Mouse (Mus musculus): ENCODE measurements around the gene Crybb3.

Gene Crybb3

DNA sequence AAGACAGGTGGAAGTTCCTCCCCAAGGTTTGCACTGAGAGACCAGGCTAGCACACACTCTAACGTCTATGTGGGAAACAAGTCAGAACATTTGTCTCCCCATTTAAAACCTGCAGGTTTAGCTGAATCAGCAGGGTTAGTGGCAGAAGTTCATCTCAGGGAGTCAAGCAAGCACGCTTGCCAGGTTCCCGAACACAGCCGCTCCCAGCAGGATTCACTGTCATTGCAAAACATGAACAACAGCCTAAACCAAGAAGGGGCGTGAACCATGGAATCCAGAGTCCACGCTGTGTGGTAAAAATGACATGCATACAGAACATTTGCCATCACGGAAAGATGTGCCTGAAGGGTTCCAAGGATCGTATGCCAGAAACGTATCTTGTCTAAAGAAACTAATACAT is 23.7 kb upstream of the Crybb3 start:
- in situ Hi-C loops (cut with MboI, MseI), result loop anchor here (5.0 kb wide), 1 partner anchor 62 kb away; no protein-coding TSS in a partner anchor

DNA sequence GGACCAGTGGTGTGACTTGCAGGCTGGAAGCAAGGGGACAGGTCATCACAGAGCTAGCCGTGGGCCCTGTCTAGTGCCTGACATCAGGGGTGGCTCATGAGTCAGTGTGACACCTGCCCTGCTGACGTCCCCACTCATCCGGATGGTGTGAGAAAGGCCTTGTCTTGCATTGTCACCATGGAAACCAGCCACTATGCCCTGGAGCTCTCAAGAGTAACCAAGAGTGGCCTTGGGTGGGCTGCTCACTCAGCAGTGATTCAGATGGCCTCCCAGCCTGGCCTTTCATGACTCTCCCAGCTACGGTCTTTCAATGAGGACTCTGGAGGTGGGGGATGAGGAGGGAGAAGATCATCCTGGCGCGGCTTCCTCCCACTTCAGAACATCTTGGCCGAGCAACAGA is 21.1 kb upstream of the Crybb3 start:
- in situ Hi-C loops (cut with MboI, MseI), result no loop called here

DNA sequence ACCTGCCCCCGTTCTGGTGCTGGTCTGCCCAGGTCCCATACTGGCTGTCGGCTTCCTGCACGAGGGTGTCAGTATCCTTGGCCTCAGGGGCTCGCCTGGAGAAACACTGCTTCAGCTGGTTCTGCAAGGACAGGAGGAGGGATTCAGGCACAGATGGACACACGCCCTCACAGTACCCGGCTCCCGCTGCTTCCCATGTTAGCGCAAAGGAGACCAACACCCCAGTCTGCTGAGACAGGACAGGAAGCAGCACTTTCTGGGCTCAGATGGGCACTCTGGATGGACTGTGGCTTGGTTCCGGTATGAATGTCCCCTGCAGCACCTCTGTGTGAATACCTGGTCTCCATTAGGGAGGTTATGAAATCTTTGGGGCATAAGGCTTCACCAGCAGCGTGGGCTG is 20.1 kb upstream of the Crybb3 start:
- in situ Hi-C loops (cut with MboI, MseI), result no loop called here

DNA sequence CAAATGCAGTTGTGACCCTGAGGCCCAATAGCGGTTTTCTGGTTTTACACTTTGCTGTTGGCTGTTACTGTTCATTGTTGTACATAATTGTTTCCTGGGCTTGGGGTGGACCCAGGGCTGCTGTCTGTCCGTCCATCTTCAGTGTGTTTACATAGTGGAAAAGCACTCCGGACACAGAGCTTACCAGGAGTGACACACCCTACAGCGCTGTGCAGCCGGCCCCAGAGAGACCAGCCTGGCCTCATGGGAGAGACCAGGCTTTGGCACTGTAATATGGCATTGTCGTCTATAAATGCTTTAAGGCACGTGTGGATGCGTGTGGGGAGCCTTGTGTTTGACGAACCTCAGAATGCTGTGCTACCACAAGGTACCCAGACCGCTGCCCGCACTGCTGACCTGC is 19.0 kb upstream of the Crybb3 start:
- in situ Hi-C loops (cut with MboI, MseI), result no loop called here

DNA sequence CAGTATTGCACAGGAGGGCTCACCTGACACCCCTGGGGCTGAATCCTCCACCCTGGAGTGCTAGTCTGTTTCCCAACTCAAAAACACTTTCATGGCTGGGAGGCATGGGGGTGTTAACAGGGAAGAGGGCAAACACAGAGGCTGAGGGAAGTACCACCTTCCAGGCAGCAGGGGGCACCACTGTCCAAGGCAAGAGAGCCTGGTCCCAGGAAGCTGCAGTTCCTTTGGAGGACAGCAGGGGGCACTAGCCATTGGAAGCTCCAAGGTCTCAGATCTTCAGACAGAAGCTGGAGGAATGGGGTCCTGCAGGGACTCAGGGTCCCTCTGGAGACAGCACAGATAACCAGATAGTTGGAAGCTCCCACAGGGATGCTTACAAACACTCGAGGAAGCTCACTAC is 18.2 kb upstream of the Crybb3 start:
- in situ Hi-C loops (cut with MboI, MseI), result loop anchor here (5.0 kb wide), 1 partner anchor 48 kb away; no protein-coding TSS in a partner anchor

DNA sequence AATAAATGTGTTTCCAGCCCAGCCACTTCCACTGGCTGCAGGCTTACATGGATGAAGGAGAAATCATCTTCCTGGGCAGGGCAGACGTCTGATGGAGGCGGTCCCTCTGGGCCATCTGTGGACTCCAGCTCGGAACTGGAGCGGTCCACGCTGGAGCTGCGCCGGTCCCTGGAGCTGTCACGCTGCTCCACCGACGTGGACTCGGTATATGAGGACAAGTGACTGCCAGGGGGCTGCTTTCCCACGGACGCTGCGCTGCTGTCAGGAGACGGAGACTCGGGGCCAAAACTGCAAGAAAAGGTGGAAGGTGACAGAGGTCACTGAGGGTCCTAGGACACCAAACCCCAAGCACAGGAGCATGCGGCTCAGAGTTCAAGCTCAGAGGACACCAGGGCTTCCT is 16.2 kb upstream of the Crybb3 start:
- in situ Hi-C loops (cut with MboI, MseI), result loop anchor here (5.0 kb wide), 1 partner anchor 50 kb away; no protein-coding TSS in a partner anchor

DNA sequence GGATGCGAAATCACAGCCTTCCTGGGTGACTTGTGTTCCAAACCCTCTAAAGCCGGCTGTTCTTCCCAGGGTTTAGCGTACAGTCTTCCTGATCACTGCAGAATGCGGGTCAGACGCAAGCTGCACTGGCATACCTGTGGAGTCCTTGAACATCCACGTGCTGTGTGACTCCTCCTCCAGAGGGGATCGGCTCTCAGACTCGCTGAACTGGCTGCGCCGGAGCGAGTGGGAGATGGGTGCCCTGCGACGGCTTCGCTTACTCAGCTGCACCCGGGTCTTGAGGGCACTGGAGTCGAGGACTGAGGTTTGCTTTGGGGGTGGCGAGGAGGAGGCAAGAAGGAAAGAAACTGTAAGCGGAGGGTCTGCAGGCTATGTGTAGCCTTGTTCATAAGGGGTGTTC is 14.1 kb upstream of the Crybb3 start:
- in situ Hi-C loops (cut with MboI, MseI), result loop anchor here (5.0 kb wide), 1 partner anchor 52 kb away; no protein-coding TSS in a partner anchor

DNA sequence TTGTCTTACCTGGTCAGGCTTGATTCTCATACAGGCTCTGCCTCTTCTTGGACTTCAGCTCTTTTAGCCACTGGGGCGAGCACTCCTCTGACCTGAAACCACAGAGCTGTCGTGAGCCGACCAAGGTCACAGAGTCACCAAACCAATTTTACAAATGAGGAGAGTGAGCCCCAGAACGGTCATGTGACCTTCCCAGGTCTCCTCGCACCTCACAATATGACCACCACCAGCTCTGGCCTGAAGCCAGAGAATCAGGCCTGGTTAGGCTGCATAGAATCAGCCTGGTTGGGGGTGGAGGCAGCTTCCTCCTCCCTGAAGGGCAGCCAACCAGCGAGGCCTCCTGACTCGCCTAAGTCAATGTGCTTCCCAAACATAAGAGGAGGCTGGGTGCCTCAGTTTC is 11.0 kb upstream of the Crybb3 start:
- in situ Hi-C loops (cut with MboI, MseI), result no loop called here

DNA sequence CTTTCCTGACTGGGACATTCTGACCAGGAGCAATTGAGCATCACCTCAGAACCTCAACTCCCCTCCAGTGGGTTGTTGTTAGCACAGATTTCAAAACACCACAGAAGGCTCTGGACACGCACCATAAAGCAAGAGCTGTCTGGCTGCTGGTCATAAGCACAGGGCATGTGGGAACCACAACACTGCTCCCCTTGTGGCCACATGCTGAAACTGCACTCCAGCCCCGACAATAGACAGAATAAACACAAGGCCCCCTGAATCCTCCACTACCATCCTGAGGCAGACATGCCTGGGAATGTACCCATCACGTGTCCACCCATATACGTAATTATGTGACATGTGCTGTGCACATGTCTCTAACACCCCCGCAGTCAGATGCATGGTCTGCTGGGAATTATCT is 9.8 kb upstream of the Crybb3 start:
- in situ Hi-C loops (cut with MboI, MseI), result no loop called here

DNA sequence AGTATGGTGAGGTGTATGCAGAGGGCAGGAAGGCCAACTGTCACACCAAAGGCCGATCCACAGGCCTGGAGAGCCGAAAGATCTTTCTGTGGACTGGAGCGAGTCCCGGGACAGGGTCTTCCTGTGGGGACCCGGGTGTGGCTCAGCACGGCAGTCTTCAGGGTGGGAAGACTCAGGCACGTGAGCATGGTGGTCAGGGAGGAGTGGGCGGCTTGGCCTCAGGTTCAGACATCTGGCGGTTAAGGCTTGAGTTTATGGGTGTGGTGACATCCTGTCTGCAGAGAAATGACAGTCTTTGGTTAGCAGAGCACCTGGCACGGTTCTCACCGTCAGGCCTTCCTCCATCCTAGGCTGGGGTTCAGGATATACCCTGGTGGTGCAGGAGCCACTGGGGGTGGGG is 9.4 kb upstream of the Crybb3 start:
- in situ Hi-C loops (cut with MboI, MseI), result no loop called here

DNA sequence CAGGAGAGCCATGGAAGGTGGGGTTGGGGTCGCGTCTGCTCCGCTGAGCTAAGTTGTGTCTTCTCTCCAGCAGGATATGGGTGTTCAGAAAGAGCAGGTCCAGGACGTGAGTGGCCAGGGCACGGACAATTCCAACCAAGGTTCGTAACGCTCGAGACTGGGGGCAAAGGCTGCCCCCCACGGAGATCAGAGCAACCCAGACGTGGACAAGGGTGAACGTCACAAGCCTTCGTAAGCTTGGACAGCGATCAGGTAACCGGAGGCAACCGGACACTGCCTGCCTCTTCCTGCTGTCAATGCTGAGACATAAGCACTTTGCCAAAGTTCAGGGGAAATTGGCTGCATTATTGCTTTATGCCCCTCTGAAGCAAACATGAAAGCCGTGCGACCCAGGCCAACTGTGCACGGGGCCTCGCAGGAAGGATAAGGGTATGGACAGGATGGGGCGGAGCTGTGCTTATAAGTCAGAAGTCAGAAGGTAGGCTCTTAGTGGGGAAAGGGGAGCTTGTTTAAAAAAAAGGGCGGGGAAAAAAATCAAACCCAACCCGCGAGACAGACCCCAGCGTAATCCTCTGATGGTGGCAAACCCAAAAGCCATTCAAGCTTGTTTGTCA is 8.8 kb upstream of the Crybb3 start:
- in situ Hi-C loops (cut with MboI, MseI), result no loop called here

DNA sequence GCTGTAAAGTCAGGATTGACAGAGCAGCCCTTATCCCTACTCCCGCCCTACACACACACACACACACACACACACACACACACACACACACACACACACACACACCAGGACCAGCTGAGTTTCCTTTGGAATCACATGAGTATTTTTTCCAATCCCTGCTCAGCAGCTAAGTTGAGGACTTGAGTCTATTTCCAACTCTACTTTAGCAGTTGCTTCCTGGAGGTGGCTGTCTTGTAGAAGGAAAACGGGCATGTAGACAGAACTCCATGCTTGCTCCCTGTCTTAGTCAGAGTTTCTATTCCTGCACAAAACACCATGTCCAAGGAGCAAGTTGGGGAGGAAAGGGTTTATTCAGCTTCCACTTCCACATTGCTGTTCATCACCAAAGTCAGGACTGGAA is 6.1 kb upstream of the Crybb3 start:
- in situ Hi-C loops (cut with MboI, MseI), result no loop called here

DNA sequence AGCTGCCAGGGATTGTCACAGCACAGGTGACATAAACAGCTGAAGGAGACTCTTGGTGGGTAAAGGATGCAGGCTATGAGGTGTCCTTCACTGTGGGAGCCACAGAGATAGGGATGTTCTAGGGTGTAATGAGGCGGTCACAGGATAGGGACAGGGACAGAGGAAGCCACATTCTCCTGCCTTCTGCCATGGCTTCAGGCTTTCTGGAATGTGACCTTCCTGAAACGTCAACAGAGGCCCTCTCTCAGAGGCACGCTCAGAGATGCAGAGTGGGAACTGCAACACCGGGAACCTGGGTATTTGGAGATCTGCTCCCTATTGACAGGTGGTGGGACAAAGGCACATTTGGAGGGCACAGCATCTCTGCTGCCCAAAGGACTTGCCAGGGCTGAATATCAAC is 5.6 kb upstream of the Crybb3 start:
- in situ Hi-C loops (cut with MboI, MseI), result no loop called here

DNA sequence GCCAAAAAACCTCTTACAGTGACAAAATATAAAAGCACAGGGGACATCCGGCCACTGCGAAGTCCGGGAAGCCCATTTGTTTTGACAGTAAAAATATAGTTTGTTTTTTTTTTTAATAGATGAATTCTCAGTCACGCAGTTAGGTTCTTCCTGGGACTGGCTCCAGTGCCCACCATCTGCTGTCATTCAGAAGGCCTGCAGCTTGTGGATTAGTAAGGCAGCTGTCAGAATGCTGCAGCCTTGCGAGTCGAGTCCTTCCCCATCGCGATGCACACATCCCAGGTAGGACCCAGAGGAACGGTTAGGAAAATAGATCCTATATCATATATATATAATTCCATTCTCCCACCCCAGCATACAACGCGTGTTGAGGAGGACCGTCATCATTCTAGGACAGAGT is 5.1 kb upstream of the Crybb3 start:
- in situ Hi-C loops (cut with MboI, MseI), result no loop called here

DNA sequence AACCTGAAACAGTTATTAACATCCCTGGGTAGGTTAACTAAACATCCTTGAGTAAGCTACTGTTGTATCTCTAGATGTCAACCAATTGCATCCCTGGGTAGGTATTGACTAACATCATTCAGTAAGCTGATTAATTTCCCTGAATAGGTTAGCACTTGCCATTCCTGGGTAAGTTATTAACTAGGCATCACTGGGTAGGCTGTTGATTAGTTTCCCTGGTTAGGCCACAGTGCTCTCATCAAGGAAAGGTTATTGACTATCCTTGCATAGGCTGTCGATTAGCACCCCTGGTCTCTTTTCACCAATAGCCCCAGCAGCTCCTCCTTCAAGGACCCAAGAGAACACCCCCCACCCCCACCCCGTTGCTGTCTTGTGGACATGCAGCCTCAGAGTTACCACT is 4.5 kb upstream of the Crybb3 start:
- in situ Hi-C loops (cut with MboI, MseI), result no loop called here

DNA sequence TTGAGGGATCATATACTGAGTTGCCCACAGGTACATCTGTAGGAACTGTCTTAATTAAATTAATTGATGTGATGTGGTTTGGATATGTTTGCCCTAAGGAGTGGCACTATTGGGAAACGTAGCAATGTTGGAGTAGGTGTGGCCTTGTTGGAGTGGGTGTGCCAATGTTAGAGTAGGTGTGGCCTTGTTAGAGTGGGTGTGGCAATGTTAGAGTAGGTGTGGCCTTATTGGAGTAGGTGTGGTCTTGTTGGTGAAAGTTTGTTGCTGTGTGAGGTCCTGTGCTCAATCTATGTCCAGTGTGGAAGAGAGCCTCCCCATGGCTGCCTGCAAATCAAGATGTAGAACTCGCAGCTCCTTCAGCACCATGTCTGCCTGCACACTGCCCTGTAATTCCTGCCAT is 2.9 kb upstream of the Crybb3 start:
- in situ Hi-C loops (cut with MboI, MseI), result no loop called here

DNA sequence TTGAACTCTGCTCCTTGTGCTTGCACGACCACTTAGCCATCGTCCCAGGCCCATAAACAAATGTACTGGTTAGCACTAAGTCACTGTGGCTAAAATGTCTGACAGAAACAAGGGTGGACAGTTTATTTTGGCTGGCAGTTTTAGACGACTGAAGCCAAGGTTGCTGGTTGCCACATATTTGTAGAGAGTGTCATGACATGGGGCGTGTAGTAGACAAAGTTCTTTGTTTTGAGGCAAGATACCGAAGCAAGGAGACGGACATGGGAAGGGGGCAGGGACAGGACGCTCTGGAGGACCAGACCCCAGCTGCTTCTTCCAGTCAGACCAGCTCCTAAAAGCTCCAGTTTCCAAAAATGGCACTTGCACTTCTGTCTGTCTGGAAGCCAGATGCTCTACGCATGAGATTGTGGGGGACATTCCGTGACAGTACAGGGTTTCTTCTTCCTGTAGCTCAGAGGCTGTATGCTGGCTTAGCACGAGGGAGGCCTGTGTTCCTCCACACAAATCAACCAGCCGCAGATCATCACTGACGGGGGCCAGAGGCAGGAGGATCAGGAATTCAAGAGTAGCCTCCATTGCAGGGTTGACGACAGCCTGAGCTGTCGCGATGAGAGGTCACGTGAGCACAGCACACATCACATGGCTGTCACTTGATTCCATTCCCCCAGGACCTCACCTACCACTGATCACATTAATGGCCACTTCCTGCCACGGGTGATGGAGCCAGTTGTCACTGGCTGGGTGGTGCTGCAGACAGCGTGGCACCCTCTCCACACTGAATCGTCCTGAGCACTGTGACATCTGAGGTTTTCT is 1.2 kb upstream of the Crybb3 start:
- in situ Hi-C loops (cut with MboI, MseI), result no loop called here

DNA sequence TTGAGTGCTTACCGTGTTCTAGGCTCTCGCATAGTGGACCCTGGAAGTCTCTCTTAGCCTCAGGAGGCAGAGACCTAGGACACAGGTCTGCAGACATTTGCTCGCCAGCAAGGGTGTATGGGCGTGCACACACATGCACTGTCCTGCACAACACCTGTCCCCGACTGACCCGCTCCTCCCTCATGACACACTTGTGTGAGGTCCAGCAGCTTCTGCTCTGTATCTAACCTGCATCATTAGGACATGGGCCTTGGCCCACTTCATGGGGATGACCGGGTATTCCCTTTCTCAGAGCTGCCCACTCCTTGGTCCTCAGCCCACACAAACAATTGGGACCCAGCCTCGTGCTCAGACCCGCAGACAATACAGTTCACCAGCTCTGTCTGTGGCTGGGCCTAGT is 364 bp downstream of the Crybb3 start:
- in situ Hi-C loops (cut with MboI, MseI), result no loop called here

DNA sequence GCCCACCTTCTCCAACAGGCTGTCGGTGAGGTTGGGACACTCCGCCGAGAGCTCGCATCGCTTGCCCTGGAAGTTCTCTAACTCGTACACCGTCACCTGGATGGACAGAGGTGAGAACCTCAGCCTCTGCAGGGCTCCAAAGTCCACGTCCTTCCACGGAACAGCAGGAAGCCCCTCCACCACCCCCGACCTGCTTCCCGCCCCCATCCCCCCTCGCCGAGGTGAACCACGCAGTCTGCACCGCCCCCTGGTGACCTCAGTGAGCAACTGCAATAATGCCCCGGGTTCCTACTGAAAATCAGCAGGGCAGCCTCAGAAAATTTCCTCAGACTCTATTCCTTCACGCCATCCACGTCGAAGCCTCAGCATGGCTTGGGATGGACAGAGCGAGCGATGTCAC is 1.6 kb downstream of the Crybb3 start:
- in situ Hi-C loops (cut with MboI, MseI), result no loop called here

DNA sequence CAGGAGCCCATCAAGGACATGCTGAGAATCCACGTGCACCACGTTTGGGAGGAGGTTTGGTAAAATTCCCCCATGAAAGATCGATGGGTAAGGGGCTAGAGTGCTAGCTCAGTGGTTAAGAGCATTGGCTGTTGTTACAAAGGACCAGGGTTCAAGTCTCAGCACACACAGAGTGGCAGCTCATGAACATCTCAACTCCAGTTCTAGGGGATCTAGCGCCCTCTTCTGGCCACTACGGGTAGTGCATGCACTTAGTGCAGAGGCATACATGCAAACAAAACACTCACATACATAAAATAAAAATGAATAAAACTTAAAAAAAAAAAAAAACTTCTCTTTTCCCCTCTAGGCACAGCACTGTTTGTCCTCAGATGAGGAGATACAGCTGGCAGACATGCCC is 2.7 kb downstream of the Crybb3 start:
- in situ Hi-C loops (cut with MboI, MseI), result no loop called here

DNA sequence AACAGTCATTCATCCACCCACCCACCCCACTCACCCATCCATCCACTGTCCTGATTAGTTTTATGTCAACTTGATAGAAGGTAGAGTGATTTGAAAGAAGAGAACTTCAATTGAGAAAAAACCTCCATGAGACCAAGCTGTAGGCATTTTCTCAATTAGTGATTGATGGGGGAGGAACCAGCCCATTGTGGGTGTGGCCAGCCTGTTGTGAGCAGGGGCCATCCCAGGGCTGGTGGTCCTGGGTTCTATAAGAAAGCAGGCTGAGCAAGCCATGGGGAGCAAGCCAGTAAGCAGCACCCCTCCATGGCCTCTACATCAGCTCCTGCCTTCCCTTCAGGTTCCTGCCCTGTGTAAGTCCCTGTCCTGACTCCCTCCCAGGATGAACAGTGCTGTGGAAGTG is 11.4 kb downstream of the Crybb3 start, which contains the start of gene Crybb2:
Crybb2 (minus strand) TSS at position 101 of the 400 bp plus-strand sequence.
- in situ Hi-C loops (cut with MboI, MseI), result no loop called here

DNA sequence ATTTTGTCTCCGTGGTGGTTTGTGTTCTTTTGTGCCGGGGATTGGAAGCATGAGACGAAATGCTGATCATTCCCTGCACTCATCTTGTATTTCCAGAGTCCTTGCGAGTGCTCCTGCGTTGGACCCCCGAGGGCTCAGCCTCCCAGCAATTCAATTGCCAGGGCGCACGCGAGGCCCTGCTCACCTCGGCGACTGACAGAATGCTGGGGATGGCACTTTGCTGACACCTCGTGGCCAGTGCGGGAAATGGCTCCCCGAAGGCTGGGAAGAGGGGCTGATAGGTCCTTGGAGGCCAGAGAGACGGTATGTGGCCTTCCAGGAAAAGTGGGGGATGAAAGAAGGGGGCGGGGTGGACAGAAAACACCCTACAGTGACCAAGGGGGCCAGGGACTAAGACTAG is 27.1 kb downstream of the Crybb3 start:
- in situ Hi-C loops (cut with MboI, MseI), result loop anchor here (5.0 kb wide), 1 partner anchor 177 kb away; no protein-coding TSS in a partner anchor

DNA sequence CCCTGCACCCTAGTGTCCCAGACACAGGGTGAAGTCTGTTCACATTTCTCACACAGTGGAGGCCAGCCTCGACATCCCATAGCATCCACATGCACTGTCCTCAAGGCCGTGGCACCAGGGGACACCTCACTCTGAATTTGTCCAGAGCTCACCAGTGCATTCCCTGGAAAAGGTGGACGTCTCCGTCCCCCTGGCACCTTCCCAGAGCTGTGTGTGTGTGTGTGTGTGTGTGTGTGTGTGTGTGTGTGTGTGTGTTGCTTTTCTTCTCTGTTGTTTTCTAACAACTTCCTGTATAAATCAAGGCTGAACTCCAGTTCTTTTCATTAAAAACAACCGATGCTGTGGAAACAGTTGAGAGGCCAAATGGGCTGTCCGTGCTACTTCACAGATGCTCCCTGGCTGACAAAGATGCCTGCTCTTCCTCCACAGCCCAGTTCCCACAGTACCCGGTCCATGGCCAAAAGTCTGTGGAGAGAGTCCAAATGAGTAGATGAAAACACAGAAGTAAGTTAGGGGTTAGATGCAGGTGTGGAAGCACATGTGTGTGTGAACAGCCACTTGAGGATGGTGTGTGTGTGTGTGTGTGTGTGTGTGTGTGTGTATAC is 30.7 kb downstream of the Crybb3 start:
- in situ Hi-C loops (cut with MboI, MseI), result loop anchor here (5.0 kb wide), 1 partner anchor 173 kb away; no protein-coding TSS in a partner anchor
